Mouse (Mus musculus): ENCODE data around the gene Itgb5.
A peak's percentile ranks its signal among the peaks of the same experiment; 100 is the strongest.

Gene Itgb5

DNA sequence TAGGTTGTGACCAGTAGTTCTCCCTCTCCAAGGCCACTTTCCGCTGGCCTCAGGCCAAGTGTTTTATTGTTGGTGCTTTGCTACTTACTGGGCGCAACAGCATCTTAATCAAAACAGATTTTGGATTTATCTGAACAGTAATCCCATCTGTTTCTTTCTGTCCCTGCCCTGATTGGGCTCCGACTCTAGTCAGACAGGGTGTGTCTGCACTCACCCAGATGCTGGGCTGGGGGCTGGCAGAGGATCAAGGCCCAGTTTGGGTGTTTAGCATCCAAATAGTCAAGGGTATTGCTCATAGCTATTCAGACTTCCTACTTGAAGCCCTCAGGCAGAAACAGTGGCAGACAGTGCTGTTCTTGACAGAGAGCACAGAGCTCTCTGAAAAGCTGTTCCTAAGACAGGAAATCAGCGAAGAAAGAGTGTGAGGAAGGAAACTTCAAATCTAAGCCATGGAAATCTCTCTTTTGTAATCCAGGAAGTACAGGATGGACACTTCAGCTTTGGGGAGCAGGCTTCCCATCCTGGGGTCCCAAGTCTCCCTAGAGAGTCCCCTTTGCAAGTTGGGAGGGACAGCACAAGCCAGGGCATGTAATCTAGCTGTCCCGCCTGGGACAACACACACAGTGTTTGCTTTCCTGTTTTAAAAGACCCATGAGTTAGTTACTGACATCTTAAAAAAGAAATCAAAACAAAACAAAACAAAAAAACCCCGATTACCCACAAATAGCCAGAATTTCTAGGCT is 48.7 kb downstream of the Itgb5 start:
- DNase-seq (ENCODE audit: extremely low read depth, low read depth): no peak

DNA sequence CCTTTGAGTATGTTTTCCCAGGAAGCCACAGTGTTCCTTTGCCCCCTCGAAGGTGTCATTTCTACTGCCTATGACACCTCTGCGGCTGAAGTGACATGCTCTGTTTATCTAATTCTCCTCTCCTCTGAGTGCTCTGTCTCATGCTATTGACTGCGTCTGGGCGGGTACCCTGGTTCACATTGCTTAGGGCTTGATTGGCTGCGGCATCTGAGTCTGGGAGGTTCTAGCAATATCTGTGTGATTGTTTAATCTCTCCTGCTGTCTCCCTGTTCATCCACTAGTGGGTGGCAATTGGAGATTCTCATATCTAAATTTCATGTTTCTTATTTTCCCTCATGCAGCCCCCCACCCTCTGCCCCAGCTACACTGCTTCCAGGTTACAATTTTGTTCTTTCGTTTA is 49.6 kb downstream of the Itgb5 start:
- no peak for DNase-seq (ENCODE audit: extremely low read depth, low read depth)

DNA sequence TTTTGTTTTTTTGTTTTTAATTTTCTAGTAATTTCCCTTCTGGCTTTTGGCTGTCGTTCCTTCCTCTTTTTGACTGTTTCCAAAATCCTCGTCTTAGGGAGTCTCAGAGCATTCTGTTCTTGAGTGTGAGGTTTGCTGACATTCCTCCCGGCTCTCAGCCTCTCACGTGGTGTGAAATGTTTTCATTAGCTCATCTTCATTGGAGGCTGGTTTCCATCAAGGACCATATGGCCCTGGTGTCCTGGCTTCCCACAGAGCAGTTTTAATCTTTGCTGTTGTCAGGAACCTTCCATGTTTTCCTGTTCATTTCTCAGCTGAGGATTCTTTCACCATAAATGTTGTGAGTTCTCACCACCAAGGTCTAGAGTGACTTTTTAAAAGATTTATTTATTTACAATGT is 50.1 kb downstream of the Itgb5 start:
- no peak for DNase-seq (ENCODE audit: extremely low read depth, low read depth)

DNA sequence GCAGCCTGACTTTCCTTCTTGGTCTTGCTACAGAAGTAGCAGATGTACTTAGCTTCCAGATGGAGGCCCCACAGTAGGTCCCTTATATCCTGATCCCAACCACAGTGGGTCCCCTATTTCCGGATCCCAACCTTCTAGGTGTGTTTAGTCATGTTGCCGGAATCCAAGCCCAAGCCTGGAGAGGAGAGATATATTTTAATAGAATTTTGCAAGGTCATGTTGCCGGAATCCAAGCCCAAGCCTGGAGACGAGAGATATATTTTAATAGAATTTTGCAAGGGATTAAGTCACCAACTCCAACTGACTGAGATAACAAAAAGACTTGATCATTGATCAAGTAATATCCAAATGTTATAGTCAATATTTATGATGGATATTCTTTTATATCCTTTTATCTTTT is 51.3 kb downstream of the Itgb5 start:
- no peak for DNase-seq (ENCODE audit: extremely low read depth, low read depth)

DNA sequence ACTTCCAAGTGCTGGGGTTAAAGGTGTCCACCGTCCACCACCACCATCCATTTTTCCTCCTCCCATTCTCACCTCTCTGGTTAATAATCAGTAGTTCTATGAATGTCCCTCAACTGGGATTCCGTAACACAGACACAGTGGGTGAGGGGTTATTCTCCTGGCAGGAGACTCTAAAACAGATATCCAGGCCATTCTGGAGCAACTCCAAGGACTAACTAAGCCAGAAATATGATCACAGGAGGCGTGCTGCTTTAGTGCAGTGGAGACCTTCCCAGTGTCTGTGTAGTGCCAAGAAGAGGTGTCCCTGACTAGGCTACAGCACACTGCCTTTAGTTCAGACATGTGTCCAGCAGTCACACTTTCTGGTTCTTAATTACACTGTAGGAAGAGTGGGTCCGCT is 53.1 kb downstream of the Itgb5 start:
- no peak for DNase-seq (ENCODE audit: extremely low read depth, low read depth)

DNA sequence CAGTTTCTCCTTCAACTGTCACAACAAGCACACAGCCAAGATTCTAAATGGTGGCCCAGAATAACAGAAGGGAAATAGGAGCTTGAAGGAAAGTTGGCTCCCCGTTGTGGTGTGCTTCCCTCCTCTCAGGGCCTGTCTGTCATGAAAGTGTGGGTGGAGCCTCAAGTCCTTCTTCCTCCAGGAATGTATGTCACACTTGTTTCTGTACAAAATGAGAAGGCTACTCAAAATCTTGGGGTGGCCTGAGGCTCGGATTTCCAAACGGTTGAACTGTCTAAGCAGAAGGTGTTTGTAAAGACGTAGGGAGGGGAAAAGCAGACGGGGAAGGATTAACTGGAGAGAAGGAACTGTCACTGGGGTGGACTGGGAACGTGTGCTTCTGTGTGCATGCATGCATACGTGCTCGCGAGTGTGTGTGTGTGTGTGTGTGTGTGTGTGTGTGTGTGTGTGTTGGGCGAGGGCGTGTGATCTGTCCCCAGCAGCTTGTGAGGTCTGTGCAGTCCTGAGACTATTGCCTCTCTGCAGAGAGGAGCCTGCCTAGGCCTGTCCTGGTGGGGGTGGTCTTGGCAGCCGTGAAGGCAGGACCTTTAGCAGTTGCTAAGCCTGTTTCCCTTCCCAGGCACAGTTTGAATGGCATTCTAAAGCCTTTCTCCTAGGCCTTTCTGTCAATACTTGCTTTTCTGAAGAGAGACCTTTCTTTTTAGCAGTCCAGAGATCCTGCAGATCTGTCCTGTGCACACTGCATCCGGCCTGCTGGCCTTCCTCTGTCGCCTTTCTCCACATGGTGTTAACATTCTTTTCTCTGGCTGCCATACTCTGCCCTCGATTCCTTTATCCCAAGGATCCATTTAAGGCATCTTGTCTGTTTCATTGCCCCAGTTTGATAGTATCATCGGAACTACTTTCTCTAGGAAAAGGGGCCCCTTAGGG is 53.8 kb downstream of the Itgb5 start:
- no peak for DNase-seq (ENCODE audit: extremely low read depth, low read depth)

DNA sequence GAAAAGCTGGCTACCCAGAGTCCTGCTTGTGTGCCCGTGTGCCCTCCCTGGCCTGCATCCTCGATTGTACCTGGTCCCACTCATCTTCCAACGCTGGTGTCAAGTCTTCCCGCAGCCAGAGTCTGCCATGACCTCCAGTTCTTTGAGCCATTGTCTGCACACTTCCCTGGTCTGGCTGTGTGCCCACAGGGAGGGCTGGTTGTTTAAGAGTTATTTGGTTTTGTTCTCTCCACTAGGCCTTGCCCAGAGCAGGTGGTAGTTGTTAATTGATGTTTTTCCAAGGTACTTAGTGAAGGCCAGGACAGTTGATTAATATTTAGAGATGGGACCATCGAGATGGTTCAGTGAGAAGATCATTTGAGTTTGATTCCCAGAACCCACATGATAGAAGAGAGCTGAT is 54.7 kb downstream of the Itgb5 start:
- DNase-seq (ENCODE audit: extremely low read depth, low read depth): no peak

DNA sequence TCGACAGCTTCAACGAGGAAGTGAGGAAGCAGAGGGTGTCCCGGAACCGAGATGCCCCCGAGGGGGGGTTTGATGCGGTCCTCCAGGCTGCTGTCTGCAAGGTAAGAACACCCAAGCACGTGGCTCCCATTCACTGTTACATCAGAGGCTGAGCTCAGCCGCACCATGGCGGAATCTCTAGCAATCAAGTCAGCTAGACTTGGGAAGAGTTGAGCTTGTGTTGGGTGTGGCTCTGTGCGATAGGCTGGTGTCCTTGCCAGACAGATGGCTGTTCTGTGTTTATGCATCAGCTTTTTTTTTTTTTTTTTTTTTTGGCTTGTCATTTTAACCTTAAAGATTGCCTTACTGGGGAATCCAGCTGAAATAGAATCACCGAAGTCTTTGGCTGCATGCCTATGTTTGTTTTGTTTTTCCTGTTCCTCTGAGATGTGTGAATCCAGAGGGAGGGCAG is 55.6 kb downstream of the Itgb5 start:
- no peak for DNase-seq (ENCODE audit: extremely low read depth, low read depth)

DNA sequence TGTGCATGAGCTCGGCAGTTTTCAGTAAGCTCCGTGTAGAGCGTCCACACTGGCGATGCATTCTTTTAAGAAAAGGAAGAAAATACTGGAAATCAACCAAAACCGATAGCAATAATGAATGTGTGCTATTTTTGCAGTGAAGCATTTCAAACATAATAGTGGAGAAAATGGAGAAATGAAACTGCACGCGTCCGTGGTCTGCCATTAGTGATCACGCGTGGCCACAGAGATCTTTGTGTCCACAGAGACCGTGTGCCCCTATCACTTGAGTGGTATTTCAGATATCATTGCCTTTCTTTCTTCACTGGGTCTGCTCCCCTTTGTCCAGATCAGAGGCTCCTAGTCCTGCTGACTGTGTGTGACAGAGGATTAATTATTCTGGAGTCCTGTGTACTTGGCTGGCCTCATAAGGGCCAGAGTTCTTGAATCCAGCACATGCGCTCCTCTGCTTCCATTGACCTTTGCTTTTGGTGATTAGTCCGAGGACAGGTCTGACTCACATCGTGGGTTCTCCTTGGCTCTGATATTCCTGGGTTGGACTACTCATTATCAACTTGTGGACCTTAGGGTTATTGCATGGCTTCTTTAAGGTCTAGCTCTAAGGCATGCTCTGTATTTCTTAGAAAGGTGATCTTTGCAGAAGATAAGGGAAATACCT is 56.3 kb downstream of the Itgb5 start:
- no peak for DNase-seq (ENCODE audit: extremely low read depth, low read depth)

DNA sequence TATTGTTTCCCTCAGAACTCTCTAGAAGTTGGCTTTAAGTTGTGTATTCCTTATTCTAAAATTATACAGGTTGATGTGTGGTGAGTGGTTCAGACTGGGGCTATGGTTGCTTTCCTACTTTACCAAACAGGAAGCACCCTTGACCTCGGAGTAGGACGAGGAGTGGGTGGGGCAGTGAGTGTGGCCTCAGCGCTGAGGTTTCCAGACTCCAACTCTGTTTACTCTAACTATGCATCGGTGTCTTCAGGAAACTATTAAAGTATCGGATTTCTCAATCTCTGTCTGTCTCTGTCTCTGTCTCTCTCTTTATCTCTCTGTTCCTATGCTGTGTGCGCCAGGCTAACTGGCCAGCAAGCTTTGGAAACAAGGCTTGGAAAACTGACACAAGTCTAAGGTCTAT is 57.2 kb downstream of the Itgb5 start:
- no peak for DNase-seq (ENCODE audit: extremely low read depth, low read depth)

DNA sequence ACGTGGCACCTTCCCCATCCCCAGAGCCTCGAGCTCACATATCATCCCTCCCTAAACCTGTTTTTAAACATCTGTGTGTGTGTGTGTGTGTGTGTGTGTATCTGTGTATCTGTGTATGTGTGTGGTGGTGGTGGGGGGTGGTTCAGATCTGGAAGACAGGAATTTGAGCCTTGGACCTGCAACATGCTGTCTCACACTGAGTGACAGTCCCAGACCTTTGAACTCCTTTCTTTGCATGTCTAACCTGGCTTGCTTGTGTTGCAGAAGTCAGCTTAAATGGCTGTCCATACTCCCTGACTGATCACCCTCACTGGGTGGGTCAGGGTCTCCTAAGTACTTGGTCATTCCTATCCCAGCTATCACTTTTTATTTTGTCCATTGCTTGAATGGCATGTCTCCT is 58.5 kb downstream of the Itgb5 start:
- DNase-seq (ENCODE audit: extremely low read depth, low read depth): no peak

DNA sequence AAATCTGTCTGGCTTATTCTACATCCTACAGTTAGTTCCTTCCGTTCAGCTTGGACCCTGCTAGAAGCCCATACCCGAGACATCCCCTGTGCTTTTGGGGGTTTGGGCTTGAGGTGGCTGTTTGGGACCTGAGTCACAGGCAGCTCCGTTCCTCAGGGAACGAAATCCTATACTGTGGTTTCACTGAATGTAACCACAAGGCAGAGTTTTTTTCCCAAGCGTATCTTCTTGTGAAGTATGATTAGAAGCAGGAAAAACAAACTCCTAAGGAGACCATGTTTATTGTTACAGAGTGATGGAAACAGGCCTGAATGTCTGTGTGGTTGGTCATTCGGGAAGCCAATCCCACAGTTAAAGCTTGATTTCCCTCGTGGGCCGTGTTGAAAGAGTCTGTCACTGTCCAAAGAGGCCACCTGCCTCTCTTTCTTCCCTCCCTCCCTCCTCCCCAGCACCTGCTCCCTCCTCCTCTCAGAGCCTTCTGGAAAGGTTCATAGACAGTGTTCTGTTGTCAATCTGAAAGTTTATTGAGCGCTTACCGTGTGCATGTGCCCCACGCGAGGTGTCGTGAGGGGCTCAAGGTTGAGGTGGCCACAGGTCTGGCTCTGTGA is 59.6 kb downstream of the Itgb5 start:
- no peak for DNase-seq (ENCODE audit: extremely low read depth, low read depth)

DNA sequence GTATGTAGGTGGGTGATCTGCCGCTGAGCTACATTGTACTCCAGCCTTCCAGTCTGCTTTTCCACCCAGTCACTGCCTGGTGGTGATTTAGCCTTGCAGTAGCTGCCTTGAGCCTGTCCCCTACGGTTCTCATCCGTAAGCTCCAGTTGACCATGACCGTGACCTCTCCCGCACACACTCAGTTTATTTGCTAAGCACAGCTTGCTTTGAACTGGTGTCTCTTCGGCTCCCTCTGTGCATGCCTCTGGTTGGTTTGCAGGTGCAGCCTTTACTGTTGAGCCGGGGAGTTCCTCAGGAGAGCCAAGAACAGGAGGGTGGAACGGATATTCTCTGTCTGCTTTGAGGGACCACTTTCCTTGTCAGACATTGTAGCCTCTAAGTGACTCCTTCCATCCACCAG is 61.6 kb downstream of the Itgb5 start:
- DNase-seq (ENCODE audit: extremely low read depth, low read depth): no peak

DNA sequence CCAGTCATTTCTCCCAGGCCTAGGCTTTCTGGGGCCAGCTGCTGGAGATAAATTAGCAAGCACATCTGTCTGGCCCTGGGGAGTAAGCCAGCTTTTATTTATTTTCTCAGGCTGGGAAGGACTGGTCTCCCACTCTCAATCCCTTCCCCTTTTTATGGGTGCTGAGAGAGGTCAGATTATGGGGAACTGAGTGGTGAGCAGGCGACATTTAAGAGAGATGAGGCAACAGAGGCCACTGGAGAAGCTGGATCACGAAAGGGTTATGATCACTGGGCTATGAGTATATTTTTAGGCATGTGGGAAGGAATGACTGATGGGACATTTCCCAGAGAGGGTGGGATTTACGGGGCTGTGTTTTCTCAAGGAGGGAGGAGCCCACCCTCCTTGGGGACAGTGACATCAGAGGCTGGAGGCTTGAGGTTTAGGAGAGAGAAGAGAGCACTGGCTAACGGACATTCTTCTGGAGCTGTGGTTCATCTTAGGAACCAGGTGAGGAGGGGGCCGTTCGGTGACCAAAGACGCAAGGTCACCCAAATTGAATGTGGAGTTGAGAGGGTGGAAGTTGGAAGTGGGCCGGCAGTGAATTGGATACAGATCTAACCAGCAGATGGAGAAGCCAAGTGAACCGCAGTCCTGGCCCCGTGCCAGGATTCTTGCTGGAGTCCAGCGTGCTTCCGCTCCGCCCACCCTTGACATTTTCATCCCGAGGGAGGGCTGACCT is 62.3 kb downstream of the Itgb5 start:
- DNase-seq (ENCODE audit: extremely low read depth, low read depth): peak; percentile 11

DNA sequence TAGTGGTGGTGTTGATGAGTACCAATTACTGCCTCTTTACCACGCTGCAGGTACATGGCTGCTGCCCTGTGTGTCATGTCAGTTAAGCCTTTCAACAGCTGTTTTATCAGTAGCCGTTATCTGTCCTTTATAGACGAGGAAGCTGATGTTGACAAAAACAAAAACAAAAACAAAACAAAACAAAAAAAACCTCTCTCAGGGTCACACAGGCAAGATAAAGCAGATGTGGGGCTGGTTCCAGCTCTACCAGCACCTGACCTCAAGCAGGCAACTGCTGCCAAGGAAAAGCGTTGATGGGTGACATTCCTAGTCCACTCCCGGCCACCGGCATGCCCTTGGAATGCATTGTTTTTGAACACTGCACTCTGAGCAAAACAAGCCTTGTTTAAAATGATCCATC is 63.1 kb downstream of the Itgb5 start:
- no peak for DNase-seq (ENCODE audit: extremely low read depth, low read depth)

DNA sequence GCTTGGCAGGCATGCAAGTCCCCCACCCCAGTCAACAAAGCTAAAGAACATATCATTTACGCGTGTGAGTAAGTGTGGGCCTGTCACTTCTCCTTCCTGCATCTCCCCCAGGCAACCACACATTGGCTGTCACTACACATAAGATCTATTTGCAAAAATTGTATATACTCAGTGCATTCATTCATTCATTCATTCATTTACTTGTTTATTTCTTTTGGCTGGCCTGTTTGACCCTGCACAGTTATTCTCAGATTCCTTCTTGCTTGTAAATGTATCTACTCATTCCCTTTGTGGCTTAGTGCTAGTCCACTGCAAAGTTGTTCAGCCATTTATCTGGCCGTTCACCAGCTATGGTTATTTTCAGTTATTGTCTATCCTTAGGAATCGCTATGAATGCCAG is 64.3 kb downstream of the Itgb5 start:
- no peak for DNase-seq (ENCODE audit: extremely low read depth, low read depth)

DNA sequence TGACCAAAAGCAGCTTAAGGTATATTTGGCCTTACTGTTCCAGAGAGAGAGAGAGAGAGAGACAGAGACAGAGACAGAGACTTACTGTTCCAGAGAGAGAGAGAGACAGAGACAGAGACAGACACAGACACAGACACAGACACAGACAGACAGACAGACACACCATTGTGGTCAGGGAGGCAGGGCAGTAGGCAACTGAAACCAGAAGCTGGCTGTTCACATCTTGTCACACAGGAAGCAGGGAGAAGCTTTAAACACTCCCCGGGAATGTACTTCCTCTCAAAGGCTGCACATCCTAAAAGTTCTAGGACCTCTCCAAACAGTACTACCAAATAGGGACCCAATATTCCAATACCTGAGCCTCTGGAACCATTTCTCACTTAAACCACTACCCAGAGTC is 65.0 kb downstream of the Itgb5 start:
- no peak for DNase-seq (ENCODE audit: extremely low read depth, low read depth)

DNA sequence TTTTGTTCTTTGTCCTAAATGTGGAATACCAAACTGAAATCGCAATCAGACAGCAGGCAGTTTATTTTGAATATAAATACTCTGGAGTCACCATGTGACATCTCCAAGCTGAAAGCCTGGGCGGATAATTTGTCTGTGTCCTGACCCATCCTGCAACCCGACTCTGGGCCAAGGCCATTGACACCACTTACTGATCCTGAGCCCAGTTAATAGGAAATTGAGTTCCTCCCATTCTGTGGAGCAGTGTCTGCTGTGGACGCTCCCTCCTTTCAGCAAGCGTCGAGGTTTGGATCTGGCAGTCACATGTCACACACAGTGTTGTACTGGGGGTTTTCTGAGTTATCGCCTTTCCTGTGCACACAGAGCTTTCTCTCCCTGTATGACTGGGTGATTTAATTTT is 66.2 kb downstream of the Itgb5 start:
- no peak for DNase-seq (ENCODE audit: extremely low read depth, low read depth)

DNA sequence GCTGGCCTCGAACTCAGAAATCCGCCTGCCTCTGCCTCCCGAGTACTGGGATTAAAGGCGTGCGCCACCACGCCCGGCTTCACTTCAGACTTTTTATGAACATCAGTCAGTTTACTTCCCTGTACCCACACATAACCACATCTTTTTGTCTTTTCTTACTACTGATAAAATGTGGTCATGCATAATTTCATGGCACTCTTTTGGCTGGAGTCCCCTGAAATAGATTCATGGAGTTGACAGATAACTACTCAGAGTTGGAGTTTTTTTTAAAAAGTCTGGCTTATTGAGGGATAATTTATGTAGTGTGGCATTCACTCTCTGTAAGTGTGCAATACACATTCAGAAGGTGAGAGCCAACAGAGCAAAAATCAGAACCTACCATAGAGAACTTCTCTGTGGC is 67.3 kb downstream of the Itgb5 start:
- DNase-seq (ENCODE audit: extremely low read depth, low read depth): peak; percentile 52

DNA sequence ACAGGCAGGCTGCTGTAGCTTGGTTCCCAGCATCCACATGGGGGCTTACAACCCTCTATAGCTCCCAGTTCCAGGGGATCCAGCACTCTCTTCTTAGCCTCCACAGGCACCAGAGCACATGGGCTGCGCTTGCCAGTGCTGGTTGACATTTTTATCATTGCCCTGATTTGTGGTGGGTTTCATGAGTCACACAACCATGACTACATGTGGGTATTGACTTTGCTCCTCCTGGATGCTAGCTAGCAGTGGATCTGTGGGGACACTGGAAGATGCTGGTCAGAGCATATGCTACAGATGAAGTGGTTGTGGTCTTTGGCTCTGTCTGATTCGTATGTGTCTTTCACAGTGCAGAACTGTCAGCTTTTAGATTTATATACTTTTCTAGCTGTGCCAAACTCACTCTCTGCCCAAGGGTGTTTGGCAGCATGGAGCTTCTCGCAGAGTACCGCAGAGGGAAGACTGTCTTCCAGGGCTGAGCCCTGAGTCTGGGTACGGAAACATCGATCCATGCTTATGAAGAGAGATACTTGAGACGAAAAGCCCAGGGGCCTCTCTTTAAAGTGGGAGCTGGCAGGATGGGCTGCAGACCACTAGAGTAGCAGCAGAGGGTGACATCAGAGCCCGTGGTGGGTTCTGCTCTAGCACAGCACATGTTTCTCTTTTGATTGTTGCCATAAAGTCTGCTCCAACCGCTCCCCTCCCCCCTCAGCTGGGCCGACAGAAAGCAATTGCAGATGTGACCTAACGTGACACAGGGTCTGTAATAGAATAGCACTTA is 74.4 kb downstream of the Itgb5 start:
- no peak for DNase-seq (ENCODE audit: extremely low read depth, low read depth)

Measured in MEL-GATA-1-ER (cell line).